Mouse (Mus musculus) ES-E14 (cell line): Measurements from ENCODE around the gene Rims4. TPM values are rescaled to one million over a fixed set of nuclear protein-coding genes. Genes with fewer than 3 reads are reported as not detected.

ENCODE experiments used
- DNase-seq: peaks from one replicate; pipeline ENCODE4 v3.0.0-alpha.2; 2013; ENCODE audit warnings: low read depth, low spot score
- H3K27ac ChIP-seq: 2 replicates; pipeline ENCODE4 v1.5.1; 2012; ENCODE audit warnings: low read depth, mild to moderate bottlenecking, low read length, moderate library complexity, mixed read lengths; ENCODE audit not compliant: poor library complexity, insufficient read depth, severe bottlenecking
- H3K36me3 ChIP-seq: 2 replicates; pipeline ENCODE4 v1.6.1; 2012; ENCODE audit warnings: mild to moderate bottlenecking, low read length, moderate library complexity, mixed read lengths; ENCODE audit not compliant: control insufficient read depth, poor library complexity, insufficient read depth, severe bottlenecking
- H3K4me1 ChIP-seq, 2 experiments: fragments of 150-350 bp in 1 of 2; sonication (generic) in 1 of 2; 2 replicates each; pipeline ENCODE4 v1.6.1; 2012; ENCODE audit warnings: low read length in 2 of 2, mild to moderate bottlenecking in 1 of 2, mixed read lengths in 1 of 2; ENCODE audit not compliant: control insufficient read depth in 2 of 2, insufficient read depth in 2 of 2, poor library complexity in 1 of 2
- H3K4me3 ChIP-seq, 2 experiments: fragments of 150-350 bp in 1 of 2; sonication (generic) in 1 of 2; 2 replicates each; pipeline ENCODE4 v1.5.1; 2012; ENCODE audit warnings: low read length in 2 of 2, low read depth in 1 of 2, mild to moderate bottlenecking in 1 of 2, mixed read lengths in 1 of 2; ENCODE audit not compliant: insufficient read depth in 1 of 2, poor library complexity in 1 of 2, severe bottlenecking in 1 of 2
- H3K9ac ChIP-seq: 2 replicates; pipeline ENCODE4 v1.6.1; 2012; ENCODE audit warnings: low read depth, mild to moderate bottlenecking, low read length, mixed read lengths; ENCODE audit not compliant: poor library complexity, insufficient read depth, severe bottlenecking
- H3K9me3 ChIP-seq: fragments of 150-350 bp; sonication (generic); 2 replicates; pipeline ENCODE4 v1.6.1; 2012; ENCODE audit warnings: low read depth, mild to moderate bottlenecking, low read length; ENCODE audit not compliant: control insufficient read depth, insufficient read depth
- CHD2 ChIP-seq: IDR thresholded peaks from 2 replicates; pipeline ENCODE4 v1.6.1; 2014; ENCODE audit warnings: mild to moderate bottlenecking, low read depth, low read length, inconsistent platforms
- HCFC1 ChIP-seq: IDR thresholded peaks from 2 replicates; pipeline ENCODE4 v1.6.1; 2012; ENCODE audit warnings: low read length, inconsistent platforms, borderline replicate concordance; ENCODE audit not compliant: insufficient read depth
- MAFK ChIP-seq: IDR thresholded peaks from 2 replicates; pipeline ENCODE4 v1.6.1; 2014; ENCODE audit warnings: mild to moderate bottlenecking, low read depth, low read length, inconsistent platforms; ENCODE audit not compliant: insufficient read depth
- ZC3H11A ChIP-seq: IDR thresholded peaks from 2 replicates; pipeline ENCODE4 v1.6.1; 2012; ENCODE audit warnings: low read depth, mild to moderate bottlenecking, inconsistent platforms, low read length, borderline replicate concordance
- ZNF384 ChIP-seq: IDR thresholded peaks from 2 replicates; pipeline ENCODE4 v1.6.1; 2012; ENCODE audit warnings: low read depth, low read length, inconsistent platforms
- in situ Hi-C, 2 experiments: fragments of 600-800 bp; cut with MboI; formaldehyde crosslinking; loops; one replicate each; pipeline ENCODE4 v1.15.1; 2025; ENCODE audit warnings: low sequenced_read_pairs in 2 of 2, inconsistent platforms in 1 of 2; ENCODE audit not compliant: unreplicated experiment in 2 of 2
- total RNA-seq: library from RNA; depleted of rRNA; stranded (reverse); fragments of 300-350 nt; gene quantifications from 2 replicates; pipeline ENCODE4 v1.2.3, GENCODE M21; 2012

Gene Rims4
- total RNA-seq, 1 experiment = 0.98 TPM

DNA sequence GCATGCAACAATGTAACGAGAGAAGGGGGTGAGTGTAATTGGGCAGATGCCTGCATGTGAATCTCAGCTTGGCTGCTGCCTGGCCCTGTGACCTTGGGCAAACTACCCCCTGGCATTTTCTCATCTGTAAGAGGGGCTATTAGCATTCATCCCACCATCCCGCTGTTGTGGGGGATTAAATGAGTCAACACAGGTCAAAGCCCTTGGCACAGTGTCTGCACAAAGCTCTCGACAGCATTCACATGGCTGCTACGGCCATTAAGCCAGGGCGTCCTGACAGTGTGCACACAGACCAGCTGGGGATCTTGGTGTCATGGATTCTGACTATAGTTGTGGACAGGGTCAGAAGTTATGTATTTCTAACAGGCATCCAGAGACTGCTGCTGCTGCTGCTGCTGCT lies 43.6 kb downstream of the Rims4 start:
- no peaks in the 10 kb centered on the region for H3K9me3 ChIP-seq
- DNase-seq = no peak
- no peak overlapping the region for H3K4me3 ChIP-seq
- TF ChIP-seq HCFC1 (no peak), ZNF384 (no peak), MAFK (no peak), ZC3H11A (no peak), CHD2 (no peak)
- in situ Hi-C loops = loop anchor here in 1 of 2 experiments (25.0 kb wide), 1 partner anchor 87 kb away; no protein-coding TSS in a partner anchor
- no peak overlapping the region for H3K27ac ChIP-seq
- no peak overlapping the region for H3K9ac ChIP-seq
- peaks cover 2% of the 10 kb centered on the region; the same call in 1 of the 2 replicates for H3K36me3 ChIP-seq
- no peaks in the 10 kb centered on the region; a peak in 1 of 4 replicates for H3K4me1 ChIP-seq

DNA sequence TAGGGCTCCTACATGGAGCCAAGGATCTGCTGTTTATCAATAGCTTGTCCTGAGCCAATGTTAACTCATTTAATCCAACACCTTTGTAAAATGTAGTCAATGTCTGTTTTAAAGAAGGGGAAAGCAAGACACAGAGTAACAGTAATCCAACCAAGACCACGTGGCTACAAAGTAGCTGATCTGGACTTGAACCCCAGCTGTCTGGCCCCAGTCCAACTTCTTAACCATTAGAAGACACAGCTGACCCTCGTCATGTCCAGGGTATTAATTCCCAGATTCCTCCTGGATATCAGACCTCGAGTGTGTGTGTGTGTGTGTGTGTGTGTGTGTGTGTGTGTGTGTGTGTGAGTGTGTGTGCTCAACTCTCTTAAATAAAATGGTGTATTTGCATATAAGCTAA lies 46.6 kb downstream of the Rims4 start:
- no peak overlapping the region for H3K27ac ChIP-seq
- H3K4me3 ChIP-seq = no peak overlapping the region
- peaks cover 2% of the 10 kb centered on the region; the same call in 1 of the 2 replicates for H3K36me3 ChIP-seq
- H3K4me1 ChIP-seq = no peaks in the 10 kb centered on the region; a peak in 1 of 4 replicates
- no peak for TF ChIP-seq MAFK
- H3K9ac ChIP-seq = no peak overlapping the region
- no peaks in the 10 kb centered on the region for H3K9me3 ChIP-seq
- in situ Hi-C loops = loop anchor here in 1 of 2 experiments (25.0 kb wide), 1 partner anchor 90 kb away; no protein-coding TSS in a partner anchor
- DNase-seq = no peak

DNA sequence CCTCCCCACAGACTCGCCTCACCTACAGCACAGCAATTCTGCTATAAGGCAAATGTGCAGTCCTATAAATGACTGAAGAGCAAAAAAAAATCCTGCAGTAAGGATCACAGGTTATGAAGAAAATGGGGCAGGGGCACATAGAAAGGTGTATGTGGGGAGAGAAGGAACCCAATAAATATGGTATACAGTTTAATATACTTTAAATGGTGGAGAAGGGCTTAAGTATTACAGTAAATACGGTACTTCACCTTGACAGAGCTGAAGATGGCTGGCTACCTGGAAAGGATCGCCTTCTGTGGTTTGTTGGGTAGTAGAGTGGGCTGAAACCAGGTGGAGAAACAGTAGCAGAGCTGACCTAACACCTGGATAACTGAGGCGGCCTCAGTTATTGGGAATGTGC lies 47.2 kb downstream of the Rims4 start:
- no peak for TF ChIP-seq CHD2
- TF ChIP-seq HCFC1 = no peak
- TF ChIP-seq ZC3H11A = no peak
- TF ChIP-seq ZNF384 = no peak
- no peak for TF ChIP-seq MAFK
- Histone ChIP-seq H3K9ac (no peak overlapping the region), H3K27ac (no peak overlapping the region), H3K4me3 (no peak overlapping the region), H3K9me3 (no peaks in the 10 kb centered on the region), H3K36me3 (peaks cover 2% of the 10 kb centered on the region; the same call in 1 of the 2 replicates), H3K4me1 (no peaks in the 10 kb centered on the region; a peak in 1 of 4 replicates)
- in situ Hi-C loops = loop anchor here in 1 of 2 experiments (25.0 kb wide), 1 partner anchor 91 kb away; no protein-coding TSS in a partner anchor
- DNase-seq = no peak

DNA sequence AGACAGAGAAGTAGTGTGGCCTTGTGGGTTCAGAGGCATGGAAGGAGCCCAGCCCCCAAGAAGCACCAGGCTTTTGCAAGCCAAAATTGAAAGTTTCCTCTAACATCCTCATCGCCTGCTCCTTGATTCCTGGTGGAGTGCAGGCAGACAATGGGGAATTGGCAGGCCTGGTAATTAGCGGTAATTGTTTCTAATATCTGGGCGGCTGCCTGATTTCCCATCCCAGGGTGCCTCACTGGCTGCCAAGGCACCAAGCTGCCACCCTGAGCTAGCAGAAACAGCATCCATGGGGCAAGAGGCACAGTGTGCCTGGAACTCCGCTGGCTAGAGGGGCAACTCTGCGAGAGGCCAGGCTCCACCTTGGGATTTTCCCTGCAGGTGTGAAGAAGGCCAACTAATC lies 48.7 kb downstream of the Rims4 start:
- H3K36me3 ChIP-seq = peaks cover 2% of the 10 kb centered on the region; the same call in 1 of the 2 replicates
- no peaks in the 10 kb centered on the region; a peak in 1 of 4 replicates for H3K4me1 ChIP-seq
- DNase-seq = no peak

DNA sequence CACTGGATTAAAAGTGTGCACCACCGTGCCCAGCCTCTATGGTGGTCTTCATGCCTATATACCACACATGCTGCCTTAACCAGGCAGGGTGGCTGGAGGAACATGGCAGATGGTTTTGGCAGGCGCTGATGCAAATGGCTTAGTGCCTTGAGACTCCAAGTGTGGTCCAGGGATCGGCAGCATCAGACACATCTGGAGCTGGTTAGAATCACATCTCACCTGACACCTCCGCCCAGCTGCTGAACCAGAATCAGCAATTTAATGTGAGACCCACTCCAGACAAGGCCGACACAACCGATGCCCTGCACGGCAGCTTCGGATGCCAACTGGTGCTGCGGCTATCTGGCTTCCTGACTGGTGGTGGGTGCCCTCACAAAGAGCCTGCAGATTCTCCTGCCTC lies 52.4 kb downstream of the Rims4 start:
- in situ Hi-C loops = loop anchor here in 1 of 2 experiments (25.0 kb wide), 1 partner anchor 96 kb away; no protein-coding TSS in a partner anchor
- TF ChIP-seq ZNF384 (no peak), ZC3H11A (no peak), MAFK (no peak)
- H3K36me3 ChIP-seq = no peaks in the 10 kb centered on the region
- no peaks in the 10 kb centered on the region for H3K9me3 ChIP-seq
- H3K9ac ChIP-seq = no peak overlapping the region
- no peak overlapping the region for H3K4me3 ChIP-seq
- DNase-seq = no peak
- no peaks in the 10 kb centered on the region for H3K4me1 ChIP-seq
- no peak overlapping the region for H3K27ac ChIP-seq

More for the DNA sequence above, 48.7 kb downstream of the Rims4 start:
- TF ChIP-seq ZNF384 = no peak
- no peak for TF ChIP-seq ZC3H11A
- TF ChIP-seq HCFC1 = no peak
- TF ChIP-seq CHD2 = no peak
- no peak for TF ChIP-seq MAFK
- H3K9ac ChIP-seq = no peak overlapping the region
- no peak overlapping the region for H3K4me3 ChIP-seq
- H3K27ac ChIP-seq = no peak overlapping the region
- H3K9me3 ChIP-seq = no peaks in the 10 kb centered on the region
- in situ Hi-C loops = loop anchor here in 1 of 2 experiments (25.0 kb wide), 1 partner anchor 93 kb away; no protein-coding TSS in a partner anchor
